Mouse (Mus musculus) embryonic facial prominence, embryonic 11.5 days (tissue): ENCODE results near the gene Frmd4a. TPM values are rescaled to one million over a fixed set of nuclear protein-coding genes. Genes with fewer than 3 reads are reported as not detected.

ENCODE experiments used
- ATAC-seq: fragments of 200-750 bp; cut with Nextera tagmentation; replicated peaks from 2 replicates; pipeline ENCODE4 v1.8.0; 2017; ENCODE audit warnings: low read depth; ENCODE audit not compliant: insufficient number of reproducible peaks, low FRiP score, low TSS enrichment
- DNase-seq: peaks from one replicate; pipeline ENCODE4 v3.0.0-alpha.2; 2015; ENCODE audit warnings: low spot score
- H3K27ac ChIP-seq: fragments of 300-500 bp; sonication (generic); replicated peaks from 2 replicates; pipeline ENCODE4 v1.5.1; 2014; ENCODE audit warnings: mild to moderate bottlenecking, low read depth, low read length, control low read depth
- H3K27me3 ChIP-seq: fragments of 300-500 bp; sonication (generic); 2 replicates; pipeline ENCODE4 v1.6.1; 2014; ENCODE audit warnings: mild to moderate bottlenecking, low read length, moderate library complexity, mixed read lengths; ENCODE audit not compliant: control insufficient read depth, insufficient read depth
- H3K36me3 ChIP-seq: fragments of 300-500 bp; sonication (generic); replicated peaks from 2 replicates; pipeline ENCODE4 v1.6.1; 2014; ENCODE audit warnings: low read depth, mild to moderate bottlenecking, low read length, moderate library complexity, mixed read lengths; ENCODE audit not compliant: control insufficient read depth, insufficient read depth
- H3K4me1 ChIP-seq: fragments of 300-500 bp; sonication (generic); 2 replicates; pipeline ENCODE4 v1.6.1; 2014; ENCODE audit warnings: low read length, mixed read lengths; ENCODE audit not compliant: control insufficient read depth, insufficient read depth
- H3K4me2 ChIP-seq: fragments of 300-500 bp; sonication (generic); 2 replicates; pipeline ENCODE4 v1.6.1; 2014; ENCODE audit warnings: low read depth, mild to moderate bottlenecking, control low read depth, low read length, moderate library complexity
- H3K4me3 ChIP-seq: fragments of 300-500 bp; sonication (generic); 2 replicates; pipeline ENCODE4 v1.5.1; 2014; ENCODE audit warnings: low read depth, low read length, control low read depth
- H3K9ac ChIP-seq: fragments of 300-500 bp; sonication (generic); replicated peaks from 2 replicates; pipeline ENCODE4 v1.6.1; 2014; ENCODE audit warnings: mild to moderate bottlenecking, control low read depth, low read length
- H3K9me3 ChIP-seq: fragments of 300-500 bp; sonication (generic); replicated peaks from 2 replicates; pipeline ENCODE4 v1.6.1; 2016; ENCODE audit warnings: mild to moderate bottlenecking, low read length, inconsistent platforms, mixed read lengths; ENCODE audit not compliant: control insufficient read depth
- WGBS: fragments of 180-500 bp; shearing (Covaris S2); extraction: QIAGEN DNeasy Blood & Tissue Kit; methylation state at CpG from one replicate; pipeline ENCODE4 v1.1.7; 2014; 5-methylcytosine and 5-hydroxymethylcytosine counted together
- polyA plus RNA-seq: library from polyadenylated mRNA; unstranded; fragments of >200 nt; fragmentation: Nextera tagmentation; extraction: Ambion mirVana; gene quantifications from 2 replicates; pipeline ENCODE4 v1.2.1, GENCODE M21; 2014

Gene Frmd4a
- polyA plus RNA-seq, 1 experiment from 2014 or later: 38.5 TPM

GRCm38 (mm10) chr2:4314545-4314944 lies 297.0 kb downstream of the Frmd4a start:
- no peak overlapping the region for H3K27ac ChIP-seq

DNA sequence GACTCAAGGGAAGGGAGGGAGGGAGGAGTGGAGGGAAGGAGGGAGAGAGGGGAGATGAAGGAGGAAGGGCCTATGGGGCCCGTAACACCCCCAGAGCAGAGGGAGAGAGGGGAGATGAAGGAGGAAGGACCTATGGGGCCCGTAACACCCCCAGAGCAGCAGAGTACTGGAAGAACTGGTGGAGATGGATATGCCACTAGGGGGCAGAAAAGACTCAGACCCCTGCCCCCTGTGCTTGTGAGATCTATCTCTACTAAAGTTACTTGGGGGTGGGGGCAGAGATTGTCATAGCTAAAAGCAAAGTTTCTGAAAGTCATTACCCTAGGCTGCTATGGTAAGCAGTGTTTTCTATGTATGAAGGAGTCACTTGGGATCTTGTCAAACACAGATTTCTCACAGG lies 299.1 kb downstream of the Frmd4a start:
- no peaks in the 10 kb centered on the region; the same call in 1 of the 2 replicates for H3K36me3 ChIP-seq
- H3K9me3 ChIP-seq: no peaks in the 10 kb centered on the region
- 83% methylated on average over 2 of the region's 2 CpGs for WGBS
- ATAC-seq (no peak), DNase-seq (peak; percentile 54)
- no peak overlapping the region for H3K27ac ChIP-seq
- H3K4me3 ChIP-seq: no peak overlapping the region
- H3K9ac ChIP-seq: no peak overlapping the region
- H3K27me3 ChIP-seq: no peaks in the 10 kb centered on the region
- H3K4me1 ChIP-seq: no peaks in the 10 kb centered on the region
- no peak overlapping the region for H3K4me2 ChIP-seq

More at GRCm38 (mm10) chr2:4314545-4314944, 297.0 kb downstream of the Frmd4a start:
- 71% methylated on average over 5 of the region's 5 CpGs for WGBS
- DNase-seq (no peak), ATAC-seq (no peak)
- Histone ChIP-seq H3K27me3 (no peaks in the 10 kb centered on the region), H3K36me3 (no peaks in the 10 kb centered on the region), H3K4me3 (no peak overlapping the region), H3K9ac (no peak overlapping the region), H3K4me1 (no peaks in the 10 kb centered on the region), H3K4me2 (no peak overlapping the region), H3K9me3 (no peaks in the 10 kb centered on the region)

- Histone ChIP-seq H3K4me2 (no peak overlapping the region), H3K9me3 (no peaks in the 10 kb centered on the region), H3K27me3 (no peaks in the 10 kb centered on the region), H3K9ac (no peak overlapping the region), H3K4me1 (no peaks in the 10 kb centered on the region), H3K36me3 (no peaks in the 10 kb centered on the region; the same call in 1 of the 2 replicates), H3K4me3 (no peak overlapping the region), H3K27ac (no peak overlapping the region)
- 80% methylated on average over 4 of the region's 4 CpGs for WGBS
- DNase-seq (no peak), ATAC-seq (no peak)
Measured at GRCm38 (mm10) chr2:4318134-4318533, 300.6 kb downstream of the Frmd4a start.

GRCm38 (mm10) chr2:4326241-4327010 lies 308.9 kb downstream of the Frmd4a start:
- Histone ChIP-seq H3K9me3 (no peaks in the 10 kb centered on the region), H3K27me3 (no peaks in the 10 kb centered on the region), H3K36me3 (no peaks in the 10 kb centered on the region; the same call in 1 of the 2 replicates), H3K27ac (no peak overlapping the region), H3K4me1 (no peaks in the 10 kb centered on the region), H3K9ac (no peak overlapping the region), H3K4me3 (no peak overlapping the region), H3K4me2 (no peak overlapping the region)
- no peak for DNase-seq
- 73% methylated on average over 9 of the region's 9 CpGs for WGBS
- no peak for ATAC-seq

GRCm38 (mm10) chr2:4327011-4327340 lies 309.5 kb downstream of the Frmd4a start:
- WGBS: 82% methylated on average over 4 of the region's 4 CpGs
- no peak for ATAC-seq
- Histone ChIP-seq H3K9me3 (no peaks in the 10 kb centered on the region), H3K27ac (no peak overlapping the region), H3K4me3 (no peak overlapping the region), H3K27me3 (no peaks in the 10 kb centered on the region), H3K36me3 (no peaks in the 10 kb centered on the region; the same call in 1 of the 2 replicates), H3K4me1 (no peaks in the 10 kb centered on the region), H3K9ac (no peak overlapping the region), H3K4me2 (no peak overlapping the region)
- DNase-seq: no peak

GRCm38 (mm10) chr2:4332441-4332840 lies 314.9 kb downstream of the Frmd4a start:
- Histone ChIP-seq H3K36me3 (no peaks in the 10 kb centered on the region; the same call in 1 of the 2 replicates), H3K4me3 (no peak overlapping the region), H3K27me3 (no peaks in the 10 kb centered on the region), H3K9me3 (no peaks in the 10 kb centered on the region), H3K4me1 (no peaks in the 10 kb centered on the region), H3K4me2 (no peak overlapping the region), H3K27ac (no peak overlapping the region), H3K9ac (no peak overlapping the region)
- DNase-seq (no peak), ATAC-seq (no peak)
- 73% methylated on average over 8 of the region's 8 CpGs for WGBS

GRCm38 (mm10) chr2:4334201-4334600 lies 316.7 kb downstream of the Frmd4a start:
- ATAC-seq (no peak), DNase-seq (no peak)
- Histone ChIP-seq H3K36me3 (no peaks in the 10 kb centered on the region; the same call in 1 of the 2 replicates), H3K9ac (no peak overlapping the region), H3K9me3 (no peaks in the 10 kb centered on the region), H3K4me1 (no peaks in the 10 kb centered on the region), H3K4me2 (no peak overlapping the region), H3K27ac (no peak overlapping the region), H3K27me3 (no peaks in the 10 kb centered on the region), H3K4me3 (no peak overlapping the region)
- 41% methylated on average over 4 of the region's 4 CpGs for WGBS

- Histone ChIP-seq H3K27ac (no peak overlapping the region), H3K4me1 (no peaks in the 10 kb centered on the region), H3K9ac (no peak overlapping the region), H3K4me3 (no peak overlapping the region), H3K9me3 (no peaks in the 10 kb centered on the region), H3K27me3 (no peaks in the 10 kb centered on the region), H3K36me3 (no peaks in the 10 kb centered on the region), H3K4me2 (no peak overlapping the region)
- WGBS: 87% methylated on average over 5 of the region's 5 CpGs
- no peak for ATAC-seq
- no peak for DNase-seq
Measured at GRCm38 (mm10) chr2:4334936-4335335, 317.4 kb downstream of the Frmd4a start.
